Mouse (Mus musculus): Measurements from ENCODE around the gene Arpc4. TPM values are rescaled to one million over a fixed set of nuclear protein-coding genes. Genes with fewer than 3 reads are reported as not detected.
"Not testable (repeated sequence)": the region's sequence is repeated elsewhere in the genome, so short reads cannot be mapped to it uniquely, and the experiment has no call there.

The Arpc4 gene
- 384 and 398 TPM in 2 replicates for polyA plus RNA-seq (2015; fragmentation: Nextera tagmentation; extraction: Ambion mirVana)

- peak within 1 kb of the TSS; percentile 100 for H3K4me3 ChIP-seq (ENCODE audit: low read length)
- H3K4me2 ChIP-seq (ENCODE audit: low read depth, low read length), result peak within 1 kb of the TSS; percentile 96
- ATAC-seq (ENCODE audit: low read depth), result peak; percentile 96
- H3K36me3 ChIP-seq (ENCODE audit: control insufficient read depth, insufficient read depth, low read length), result peaks cover 38% of the 10 kb centered on the region
- H3K27me3 ChIP-seq (ENCODE audit: control insufficient read depth, insufficient read depth, low read depth, low read length), result no peaks in the 10 kb centered on the region
- no peaks in the 10 kb centered on the region for H3K9me3 ChIP-seq (ENCODE audit: control insufficient read depth, low read length)
- H3K27ac ChIP-seq (ENCODE audit: low read length), result peak within 1 kb of the TSS; percentile 99
- under 1% methylated on average over 59 of the region's 61 CpGs for WGBS
- H3K9ac ChIP-seq (ENCODE audit: low read length), result peak within 1 kb of the TSS; percentile 96
- peaks cover 12% of the 10 kb centered on the region for H3K4me1 ChIP-seq (replicated peaks; ENCODE audit: control insufficient read depth, insufficient read depth, low read length)
Measured at GRCm38 (mm10) chr6:113377496-113378385, at the start of gene Arpc4, which contains the start of gene Tada3. Gene Arpc4, plus strand, starts transcription at chr6:113378115. Gene Tada3, minus strand, starts transcription at chr6:113377883.

- no peak overlapping the region for H3K9ac ChIP-seq (ENCODE audit: low read length)
- peaks cover 15% of the 10 kb centered on the region for H3K36me3 ChIP-seq (ENCODE audit: control insufficient read depth, insufficient read depth, low read length)
- no peaks in the 10 kb centered on the region for H3K27me3 ChIP-seq (ENCODE audit: control insufficient read depth, insufficient read depth, low read depth, low read length)
- no peaks in the 10 kb centered on the region for H3K9me3 ChIP-seq (ENCODE audit: control insufficient read depth, low read length)
- WGBS, result 83% methylated on average over 1 of the region's 1 CpGs
- no peak overlapping the region for H3K4me3 ChIP-seq (ENCODE audit: low read length)
- H3K4me2 ChIP-seq (ENCODE audit: low read depth, low read length), result no peak overlapping the region
- H3K27ac ChIP-seq (ENCODE audit: low read length), result no peak overlapping the region
- peaks cover 16% of the 10 kb centered on the region for H3K4me1 ChIP-seq (replicated peaks; ENCODE audit: control insufficient read depth, insufficient read depth, low read length)
- ATAC-seq (ENCODE audit: low read depth), result no peak
Measured at GRCm38 (mm10) chr6:113329396-113329795, 48.5 kb upstream of the Arpc4 start.

DNA sequence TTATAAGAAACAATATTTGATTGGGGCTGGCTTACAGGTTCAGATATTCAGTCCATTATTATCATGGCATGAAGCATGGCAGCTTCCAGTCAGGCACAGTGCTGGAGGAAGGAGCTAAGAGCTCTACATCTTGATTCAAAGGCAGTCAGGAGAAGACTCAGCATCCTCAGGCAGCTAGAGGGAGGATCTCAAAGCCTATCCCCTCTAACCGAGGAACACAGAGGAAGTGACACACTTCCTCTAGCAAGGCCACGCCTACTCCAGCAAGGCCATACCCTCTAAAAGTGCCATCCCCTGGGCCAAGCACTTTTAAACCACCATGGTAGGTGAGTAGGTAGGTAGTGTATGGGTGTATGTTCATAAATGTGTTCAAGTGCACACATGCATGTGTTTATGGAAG lies 47.4 kb upstream of the Arpc4 start:
- Histone ChIP-seq H3K4me2 (ENCODE audit: low read depth, low read length) (no peak overlapping the region), H3K4me1 (replicated peaks; ENCODE audit: control insufficient read depth, insufficient read depth, low read length) (peaks cover 13% of the 10 kb centered on the region), H3K4me3 (ENCODE audit: low read length) (no peak overlapping the region), H3K27ac (ENCODE audit: low read length) (no peak overlapping the region), H3K9ac (ENCODE audit: low read length) (no peak overlapping the region), H3K9me3 (ENCODE audit: control insufficient read depth, low read length) (no peaks in the 10 kb centered on the region), H3K36me3 (ENCODE audit: control insufficient read depth, insufficient read depth, low read length) (peaks cover 23% of the 10 kb centered on the region), H3K27me3 (ENCODE audit: control insufficient read depth, insufficient read depth, low read depth, low read length) (no peaks in the 10 kb centered on the region)
- no peak for ATAC-seq (ENCODE audit: low read depth)
- WGBS, result 41% methylated on average over 2 of the region's 2 CpGs

- peaks cover 29% of the 10 kb centered on the region for H3K36me3 ChIP-seq (ENCODE audit: control insufficient read depth, insufficient read depth, low read length)
- no peaks in the 10 kb centered on the region for H3K9me3 ChIP-seq (ENCODE audit: control insufficient read depth, low read length)
- no peak for ATAC-seq (ENCODE audit: low read depth)
- H3K4me2 ChIP-seq (ENCODE audit: low read depth, low read length), result no peak overlapping the region
- H3K27me3 ChIP-seq (ENCODE audit: control insufficient read depth, insufficient read depth, low read depth, low read length), result no peaks in the 10 kb centered on the region
- peaks cover 12% of the 10 kb centered on the region for H3K4me1 ChIP-seq (replicated peaks; ENCODE audit: control insufficient read depth, insufficient read depth, low read length)
- H3K27ac ChIP-seq (ENCODE audit: low read length), result no peak overlapping the region
- WGBS, result 87% methylated on average over 11 of the region's 11 CpGs
- no peak overlapping the region for H3K9ac ChIP-seq (ENCODE audit: low read length)
- no peak overlapping the region for H3K4me3 ChIP-seq (ENCODE audit: low read length)
Measured at GRCm38 (mm10) chr6:113331721-113332120, 46.2 kb upstream of the Arpc4 start.

GRCm38 (mm10) chr6:113332734-113333133 lies 45.2 kb upstream of the Arpc4 start:
- H3K4me2 ChIP-seq (ENCODE audit: low read depth, low read length); H3K9me3 ChIP-seq (ENCODE audit: control insufficient read depth, low read length); H3K27me3 ChIP-seq (ENCODE audit: control insufficient read depth, insufficient read depth, low read depth, low read length); H3K4me3 ChIP-seq (ENCODE audit: low read length); H3K9ac ChIP-seq (ENCODE audit: low read length); ATAC-seq (ENCODE audit: low read depth): not testable (repeated sequence)
- Histone ChIP-seq H3K36me3 (ENCODE audit: control insufficient read depth, insufficient read depth, low read length) (peaks cover 30% of the 10 kb centered on the region), H3K4me1 (replicated peaks; ENCODE audit: control insufficient read depth, insufficient read depth, low read length) (peaks cover 18% of the 10 kb centered on the region), H3K27ac (ENCODE audit: low read length) (peak overlapping the region; percentile 68)
- WGBS, result 49% methylated on average over 6 of the region's 6 CpGs

GRCm38 (mm10) chr6:113333137-113333950 lies 44.6 kb upstream of the Arpc4 start:
- Histone ChIP-seq H3K9me3 (ENCODE audit: control insufficient read depth, low read length) (no peaks in the 10 kb centered on the region), H3K4me1 (replicated peaks; ENCODE audit: control insufficient read depth, insufficient read depth, low read length) (peaks cover 18% of the 10 kb centered on the region), H3K27ac (ENCODE audit: low read length) (peak overlapping the region; percentile 85), H3K27me3 (ENCODE audit: control insufficient read depth, insufficient read depth, low read depth, low read length) (no peaks in the 10 kb centered on the region), H3K9ac (ENCODE audit: low read length) (peak overlapping the region; percentile 42; the same call in 1 of the 2 replicates), H3K36me3 (ENCODE audit: control insufficient read depth, insufficient read depth, low read length) (peaks cover 35% of the 10 kb centered on the region), H3K4me2 (ENCODE audit: low read depth, low read length) (peak overlapping the region; percentile 16; the same call in 1 of the 2 replicates), H3K4me3 (ENCODE audit: low read length) (no peak overlapping the region)
- WGBS, result 39% methylated on average over 14 of the region's 14 CpGs
- peak; percentile 79 for ATAC-seq (ENCODE audit: low read depth)

DNA sequence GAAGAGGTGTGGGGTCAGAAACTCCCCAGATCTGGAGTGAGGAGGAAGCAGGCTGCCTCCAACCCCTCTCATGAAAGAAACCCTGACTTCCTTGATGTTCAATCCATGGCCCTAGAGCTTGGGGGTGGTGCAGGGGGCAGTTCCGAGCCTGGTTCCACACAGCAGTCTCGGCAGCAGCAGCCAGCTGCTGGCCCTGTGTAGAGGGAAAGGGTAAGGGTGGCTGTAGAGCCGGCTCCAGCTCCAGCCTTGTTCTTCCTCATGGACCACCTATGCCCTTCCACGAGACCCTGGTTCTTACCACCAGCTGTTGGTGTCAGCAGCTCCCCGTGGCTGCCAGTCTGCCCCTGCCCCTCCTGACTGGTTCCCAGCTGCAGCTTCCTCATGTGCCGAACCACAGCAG lies 43.7 kb upstream of the Arpc4 start:
- H3K4me2 ChIP-seq (ENCODE audit: low read depth, low read length), result no peak overlapping the region
- H3K9ac ChIP-seq (ENCODE audit: low read length), result no peak overlapping the region
- ATAC-seq (ENCODE audit: low read depth), result no peak
- no peak overlapping the region for H3K4me3 ChIP-seq (ENCODE audit: low read length)
- no peak overlapping the region for H3K27ac ChIP-seq (ENCODE audit: low read length)
- 74% methylated on average over 6 of the region's 6 CpGs for WGBS
- peaks cover 37% of the 10 kb centered on the region for H3K36me3 ChIP-seq (ENCODE audit: control insufficient read depth, insufficient read depth, low read length)
- H3K27me3 ChIP-seq (ENCODE audit: control insufficient read depth, insufficient read depth, low read depth, low read length), result no peaks in the 10 kb centered on the region
- peaks cover 18% of the 10 kb centered on the region for H3K4me1 ChIP-seq (replicated peaks; ENCODE audit: control insufficient read depth, insufficient read depth, low read length)
- H3K9me3 ChIP-seq (ENCODE audit: control insufficient read depth, low read length), result no peaks in the 10 kb centered on the region

GRCm38 (mm10) chr6:113336852-113337620 lies 40.9 kb upstream of the Arpc4 start:
- no peak for ATAC-seq (ENCODE audit: low read depth)
- no peaks in the 10 kb centered on the region for H3K9me3 ChIP-seq (ENCODE audit: control insufficient read depth, low read length)
- no peak overlapping the region for H3K4me3 ChIP-seq (ENCODE audit: low read length)
- WGBS, result 42% methylated on average over 8 of the region's 8 CpGs
- no peak overlapping the region for H3K9ac ChIP-seq (ENCODE audit: low read length)
- H3K4me2 ChIP-seq (ENCODE audit: low read depth, low read length), result no peak overlapping the region
- H3K27ac ChIP-seq (ENCODE audit: low read length), result no peak overlapping the region
- peaks cover 23% of the 10 kb centered on the region for H3K4me1 ChIP-seq (replicated peaks; ENCODE audit: control insufficient read depth, insufficient read depth, low read length)
- no peaks in the 10 kb centered on the region for H3K27me3 ChIP-seq (ENCODE audit: control insufficient read depth, insufficient read depth, low read depth, low read length)
- peaks cover 33% of the 10 kb centered on the region for H3K36me3 ChIP-seq (ENCODE audit: control insufficient read depth, insufficient read depth, low read length)
